Mouse (Mus musculus) layer of hippocampus, adult 11-12 months (tissue): ENCODE measurements around the gene Slc30a7.
"Not testable (repeated sequence)": the region's sequence is repeated elsewhere in the genome, so short reads cannot be mapped to it uniquely, and the experiment has no call there.

Experiments used
- DNase-seq: peaks from one replicate; pipeline ENCODE4 v3.0.0; 2022; ENCODE audit warnings: low spot score

Gene Slc30a7

GRCm38 (mm10) chr3:115946272-115946671 is 60.9 kb downstream of the Slc30a7 start:
- no peak for DNase-seq

- DNase-seq: no peak
Measured at GRCm38 (mm10) chr3:115944376-115944775, 62.8 kb downstream of the Slc30a7 start.

- no peak for DNase-seq
Measured at GRCm38 (mm10) chr3:115941464-115941863, 65.7 kb downstream of the Slc30a7 start.

- no peak for DNase-seq
Measured at GRCm38 (mm10) chr3:115940510-115940909, 66.7 kb downstream of the Slc30a7 start.

- DNase-seq: no peak
Measured at GRCm38 (mm10) chr3:115937807-115938206, 69.4 kb downstream of the Slc30a7 start.

- DNase-seq: peak; percentile 43
Measured at GRCm38 (mm10) chr3:115936734-115937599, 70.2 kb downstream of the Slc30a7 start.

- DNase-seq: peak; percentile 48
Measured at GRCm38 (mm10) chr3:115933293-115934186, 73.7 kb downstream of the Slc30a7 start.

- DNase-seq: no peak
Measured at GRCm38 (mm10) chr3:115931701-115932100, 75.5 kb downstream of the Slc30a7 start.

- DNase-seq: no peak
Measured at GRCm38 (mm10) chr3:115926531-115926930, 80.7 kb downstream of the Slc30a7 start.

GRCm38 (mm10) chr3:115924401-115925190 is 82.6 kb downstream of the Slc30a7 start:
- DNase-seq: no peak

GRCm38 (mm10) chr3:115907406-115907805 is 99.8 kb downstream of the Slc30a7 start:
- not testable (repeated sequence) for DNase-seq

GRCm38 (mm10) chr3:115905567-115905966 is 101.6 kb downstream of the Slc30a7 start:
- DNase-seq: no peak

GRCm38 (mm10) chr3:115905067-115905466 is 102.1 kb downstream of the Slc30a7 start:
- DNase-seq: no peak

- no peak for DNase-seq
Measured at GRCm38 (mm10) chr3:115902301-115902956, 104.8 kb downstream of the Slc30a7 start.

- no peak for DNase-seq
Measured at GRCm38 (mm10) chr3:115898354-115898948, 108.8 kb downstream of the Slc30a7 start.

- no peak for DNase-seq
Measured at GRCm38 (mm10) chr3:115893166-115893565, 114.0 kb downstream of the Slc30a7 start.

GRCm38 (mm10) chr3:115892341-115892740 is 114.9 kb downstream of the Slc30a7 start:
- DNase-seq: no peak
